Mouse (Mus musculus) bone marrow macrophage, adult 2 months (primary cell): ENCODE results near the gene Tbxa2r.

Source experiments
- CTCF ChIP-seq: IDR thresholded peaks from 2 replicates; pipeline ENCODE4 v1.5.1; 2012; ENCODE audit warnings: low read depth, mild to moderate bottlenecking, low read length, moderate library complexity
- POLR2A ChIP-seq: IDR thresholded peaks from 2 replicates; pipeline ENCODE4 v1.6.1; 2012; ENCODE audit warnings: mild to moderate bottlenecking, low read depth, low read length, borderline replicate concordance

DNA sequence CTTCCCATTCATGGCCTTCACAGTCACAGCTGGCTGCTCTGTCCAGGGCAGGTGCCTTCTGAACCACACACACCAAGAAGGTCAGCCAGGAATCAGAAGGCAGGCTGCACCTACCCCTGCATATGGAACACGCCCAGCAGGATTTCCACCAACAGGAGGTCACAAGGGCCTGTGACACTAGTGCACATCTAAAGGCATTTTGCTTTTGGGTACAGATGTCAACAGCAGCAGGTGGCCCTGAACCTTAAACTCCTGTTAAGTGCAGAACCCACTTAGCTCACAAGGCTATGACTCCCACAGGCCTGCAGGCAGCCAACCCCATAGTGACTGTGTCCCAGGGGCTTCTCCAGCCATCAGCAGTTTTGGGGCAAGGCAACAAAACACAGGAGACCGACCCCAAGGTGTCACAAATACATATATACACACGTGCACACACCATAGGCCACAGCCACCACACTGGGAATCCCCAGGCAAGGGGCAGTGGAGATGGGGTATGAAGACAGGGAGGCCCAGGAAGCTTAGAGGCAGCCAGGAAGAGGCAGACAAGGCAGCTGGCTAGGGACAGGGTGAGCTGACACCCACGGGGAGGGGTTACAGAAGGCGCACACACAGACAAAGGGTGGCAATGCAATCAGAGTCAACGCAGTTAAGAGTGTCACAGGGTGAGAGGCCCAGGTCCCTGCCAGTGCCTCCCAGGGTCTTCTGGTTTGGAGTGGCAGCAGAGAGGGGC is 38.1 kb downstream of the Tbxa2r start:
- no peak for TF ChIP-seq CTCF
- no peak for TF ChIP-seq POLR2A
